Comparison of ENCODE assay signal across 8 mouse cellular contexts in the genomic region with DNA sequence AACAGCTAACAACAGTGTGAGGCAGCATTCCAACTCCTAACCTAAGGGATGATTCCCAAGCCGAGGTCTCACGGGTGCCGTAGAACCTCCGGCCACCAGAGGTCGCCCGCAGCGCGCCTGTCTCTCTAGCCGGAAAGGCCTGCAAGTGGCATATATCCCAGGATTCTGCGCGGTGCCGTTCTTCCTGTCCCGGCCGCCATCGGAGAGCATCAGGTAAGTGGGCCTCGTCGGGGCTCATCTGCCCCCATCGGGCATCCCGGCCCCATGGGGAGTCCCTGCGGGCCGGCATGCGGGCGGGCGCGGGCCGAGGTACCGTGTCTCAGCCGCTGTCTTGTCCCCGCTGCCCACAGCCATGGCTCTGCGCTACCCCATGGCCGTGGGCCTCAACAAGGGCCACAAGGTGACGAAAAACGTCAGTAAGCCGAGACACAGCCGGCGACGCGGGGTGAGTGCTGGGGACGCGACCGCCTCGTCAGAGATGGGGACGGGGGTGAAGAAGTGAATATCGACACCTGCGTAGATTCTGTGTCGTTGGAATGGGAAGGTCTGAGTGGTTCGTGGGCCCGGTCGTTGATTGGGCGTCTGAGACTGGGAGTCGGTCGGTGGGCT. TPM values are rescaled to one million over a fixed set of nuclear protein-coding genes. Genes with fewer than 3 reads are reported as not detected.
DNase-seq lines count a peak whose midpoint lies in the region; ATAC-seq and TF ChIP-seq lines count a peak whose summit lies in the region.

A gene (plus strand): TSS at position 181 of the 609 bp plus-strand sequence.

- TF ChIP-seq EP300 in MEL (IDR thresholded peaks at IDR 0.05; ENCODE audit: low read depth in 1 of 2, low read length in 2 of 2): no peak
- peak; percentile 29; the same call in 1 of the 2 replicates for TF ChIP-seq EP300 in lung, postnatal 0 days (IDR thresholded peaks at IDR 0.05)

- peaks cover 32% of the 10 kb centered on the region for H3K79me2 ChIP-seq in MEL (ENCODE audit: control insufficient read depth, insufficient read depth, low read length, poor library complexity)

- no peaks in the 10 kb centered on the region for H3K27me3 ChIP-seq in MEL (ENCODE audit: control insufficient read depth in 1 of 2, insufficient read depth in 2 of 2, low read length in 2 of 2)
- H3K27me3 ChIP-seq in hindbrain, embryonic 10.5 days (ENCODE audit: insufficient read depth, poor library complexity, severe bottlenecking): no peaks in the 10 kb centered on the region
- H3K27me3 ChIP-seq in lung, postnatal 0 days (replicated peaks; ENCODE audit: insufficient read depth, low read length): no peaks in the 10 kb centered on the region

- H3K4me1 ChIP-seq in MEL (ENCODE audit: control insufficient read depth in 1 of 2, insufficient read depth in 2 of 2, low read length in 2 of 2): peaks cover 0 to 13% of the 10 kb centered on the region in 2 experiments; a peak in 2 of 4 replicates
- H3K4me1 ChIP-seq in hindbrain, embryonic 10.5 days (replicated peaks): peaks cover 67% of the 10 kb centered on the region
- H3K4me1 ChIP-seq in lung, postnatal 0 days (ENCODE audit: insufficient read depth, low read depth, low read length): peaks cover 14% of the 10 kb centered on the region

- DNase-seq in MEL (ENCODE audit: low read depth, low spot score): peak; percentile 94
- peak; percentile 97 for DNase-seq in cerebellum, adult 8-10 months
- peak; percentile 95 for DNase-seq in hindbrain, embryonic 10.5 days (ENCODE audit: low spot score)
- DNase-seq in layer of hippocampus, adult 9-11 months: peak; percentile 96
- peak; percentile 95 for DNase-seq in lung, postnatal 0 days (ENCODE audit: low spot score)
- peak; percentile 98 for DNase-seq in ovary, postnatal 14 days (ENCODE audit: low spot score)
- DNase-seq in thymus, postnatal 14 days: peak; percentile 93

- H3K27ac ChIP-seq in MEL (ENCODE audit: control insufficient read depth, low read depth, low read length): peak within 1 kb of the TSS; percentile 78
- peak within 1 kb of the TSS; percentile 95 for H3K27ac ChIP-seq in hindbrain, embryonic 10.5 days
- H3K27ac ChIP-seq in lung, postnatal 0 days (ENCODE audit: low read length): peak within 1 kb of the TSS; percentile 90

- peak within 1 kb of the TSS; percentile 77 for H3K9ac ChIP-seq in MEL (ENCODE audit: control insufficient read depth, low read depth, low read length, poor library complexity, severe bottlenecking)
- H3K9ac ChIP-seq in lung, postnatal 0 days (replicated peaks; ENCODE audit: low read depth): peak within 1 kb of the TSS; percentile 72

- H3K4me2 ChIP-seq in lung, postnatal 0 days (replicated peaks; ENCODE audit: low read depth, low read length): peak within 1 kb of the TSS; percentile 74

- peaks cover 2 to 4% of the 10 kb centered on the region in 2 experiments; a peak in 3 of 4 replicates for H3K36me3 ChIP-seq in MEL (ENCODE audit: control insufficient read depth in 1 of 2, insufficient read depth in 2 of 2, low read length in 2 of 2)
- H3K36me3 ChIP-seq in hindbrain, embryonic 10.5 days: peaks cover 45% of the 10 kb centered on the region
- peaks cover 5% of the 10 kb centered on the region; the same call in 1 of the 2 replicates for H3K36me3 ChIP-seq in lung, postnatal 0 days (ENCODE audit: insufficient read depth, low read length)

- peak; percentile 86 to 90 for TF ChIP-seq POLR2A in MEL (IDR thresholded peaks at IDR 0.05; ENCODE audit: control insufficient read depth in 1 of 2, insufficient read depth in 1 of 2, low read depth in 1 of 2, low read length in 2 of 2, poor library complexity in 1 of 2)

- WGBS in hindbrain, embryonic 10.5 days: under 1% methylated on average over 52 of the region's 52 CpGs
- under 1% methylated on average over 52 of the region's 52 CpGs for WGBS in lung, postnatal 0 days

- ATAC-seq in frontal cortex, adult (ENCODE audit: low TSS enrichment): peak; percentile 45
- peak; percentile 61 for ATAC-seq in lung, postnatal 0 days

- no peaks in the 10 kb centered on the region for H3K9me3 ChIP-seq in MEL (replicated peaks; ENCODE audit: insufficient read depth, low read length)
- no peaks in the 10 kb centered on the region for H3K9me3 ChIP-seq in hindbrain, embryonic 10.5 days
- H3K9me3 ChIP-seq in lung, postnatal 0 days (ENCODE audit: low read length): no peaks in the 10 kb centered on the region

- TF ChIP-seq CTCF in MEL (IDR thresholded peaks at IDR 0.05 in 2 of 3, conservative IDR thresholded peaks at IDR 0.05 in 1 of 3; ENCODE audit: control insufficient read depth in 1 of 3, insufficient read depth in 1 of 3, low read depth in 2 of 3, low read length in 3 of 3, poor library complexity in 1 of 3, severe bottlenecking in 1 of 3): peak; percentile 87 to 98 (median 91)
- TF ChIP-seq CTCF in lung, postnatal 0 days (IDR thresholded peaks at IDR 0.05): peak; percentile 98

- no peak for TF ChIP-seq RAD21 in MEL (IDR thresholded peaks at IDR 0.05; ENCODE audit: low read depth, low read length)

- H3K4me3 ChIP-seq in MEL (ENCODE audit: control insufficient read depth in 1 of 2, insufficient read depth in 1 of 2, low read depth in 2 of 2, low read length in 2 of 2): peak within 1 kb of the TSS; percentile 66 to 68
- H3K4me3 ChIP-seq in hindbrain, embryonic 10.5 days: peak within 1 kb of the TSS; percentile 87
- H3K4me3 ChIP-seq in lung, postnatal 0 days (ENCODE audit: low read depth, low read length): peak within 1 kb of the TSS; percentile 65

TF ChIP-seq in MEL, 35 proteins besides CTCF, POLR2A, EP300 and RAD21:
- TF ChIP-seq NRF1 (IDR thresholded peaks at IDR 0.05; ENCODE audit: insufficient read depth, low read depth, low read length, poor library complexity, severe bottlenecking) (peak; percentile 76), SMC3 (IDR thresholded peaks at IDR 0.05; ENCODE audit: low read depth, low read length) (no peak), ELF1 (IDR thresholded peaks at IDR 0.05; ENCODE audit: low read depth, low read length) (peak; percentile 88), MXI1 (IDR thresholded peaks at IDR 0.05; ENCODE audit: low read depth, low read length) (no peak), CHD2 (IDR thresholded peaks at IDR 0.05; ENCODE audit: low read length) (no peak), POLR2AphosphoS2 (IDR thresholded peaks at IDR 0.05; ENCODE audit: low read length) (peak; percentile 70; the same call in 1 of the 2 replicates), ZNF384 (IDR thresholded peaks at IDR 0.05; ENCODE audit: low read depth, low read length) (no peak), ZMIZ1 (IDR thresholded peaks at IDR 0.05; ENCODE audit: low read depth, low read length) (no peak; the same call in 1 of the 2 replicates), MAZ (IDR thresholded peaks at IDR 0.05; ENCODE audit: low read depth, low read length) (no peak), SIN3A (IDR thresholded peaks at IDR 0.05; ENCODE audit: low read length) (peak; percentile 90), MEF2A (IDR thresholded peaks at IDR 0.05; ENCODE audit: extremely low read depth, insufficient replicate concordance, low read depth, low read length, poor library complexity, severe bottlenecking) (no peak), MAFK (IDR thresholded peaks at IDR 0.05; ENCODE audit: borderline replicate concordance, low read depth, low read length) (no peak), NELFE (IDR thresholded peaks at IDR 0.05; ENCODE audit: low read depth, low read length) (peak; percentile 94), USF1 (IDR thresholded peaks at IDR 0.05; ENCODE audit: low read depth, low read length) (no peak), CHD1 (IDR thresholded peaks at IDR 0.05; ENCODE audit: low read depth, low read length) (no peak), BHLHE40 (IDR thresholded peaks at IDR 0.05; ENCODE audit: borderline replicate concordance, low read depth, low read length) (no peak), HCFC1 (IDR thresholded peaks at IDR 0.05; ENCODE audit: low read depth, low read length) (peak; percentile 94), UBTF (IDR thresholded peaks at IDR 0.05; ENCODE audit: borderline replicate concordance, insufficient read depth, low read depth, low read length) (no peak), MAX (IDR thresholded peaks at IDR 0.05; ENCODE audit: low read length) (no peak), JUND (IDR thresholded peaks at IDR 0.05; ENCODE audit: low read depth, low read length) (no peak), GABPA (IDR thresholded peaks at IDR 0.05; ENCODE audit: low read depth, low read length) (peak; percentile 81; the same call in 1 of the 2 replicates), KAT2A (conservative IDR thresholded peaks at IDR 0.05; ENCODE audit: low read depth, low read length) (peak; percentile 88), MYB (IDR thresholded peaks at IDR 0.05; ENCODE audit: low read depth, low read length) (no peak), ZKSCAN1 (IDR thresholded peaks at IDR 0.05; ENCODE audit: low read depth, low read length) (no peak), ZC3H11A (IDR thresholded peaks at IDR 0.05; ENCODE audit: low read depth, low read length) (no peak), POLR2AphosphoS5 (IDR thresholded peaks at IDR 0.05; ENCODE audit: borderline replicate concordance, low read depth, low read length) (no peak; the same call in 1 of the 2 replicates), ETS1 (IDR thresholded peaks at IDR 0.05; ENCODE audit: low read depth, low read length) (no peak), TCF12 (IDR thresholded peaks at IDR 0.05; ENCODE audit: low read depth, low read length) (peak; percentile 77), E2F4 (IDR thresholded peaks at IDR 0.05; ENCODE audit: borderline replicate concordance, low read depth, low read length) (no peak), GATA1 (IDR thresholded peaks at IDR 0.05; ENCODE audit: low read depth, low read length) (no peak), MYC (IDR thresholded peaks at IDR 0.05; ENCODE audit: low read depth, low read length) (peak; percentile 77), RCOR1 (IDR thresholded peaks at IDR 0.05; ENCODE audit: low read depth, low read length) (no peak), USF2 (IDR thresholded peaks at IDR 0.05; ENCODE audit: borderline replicate concordance in 1 of 2, insufficient read depth in 1 of 2, low read depth in 1 of 2, low read length in 2 of 2) (no peak), TAL1 (IDR thresholded peaks at IDR 0.05; ENCODE audit: low read length) (no peak), TBP (IDR thresholded peaks at IDR 0.05; ENCODE audit: low read depth, low read length) (peak; percentile 97)

RNA-seq across cellular contexts. Expression of the gene that starts here (rescaled TPM):
- total RNA-seq in MEL (2012; rRNA removed): 3,804 and 3,914 TPM in 2 replicates
- polyA plus RNA-seq in MEL (2012; ENCODE audit: insufficient read depth in 1 of 2, insufficient read length in 2 of 2, low read depth in 1 of 2, low replicate concordance in 2 of 2, missing spikeins in 1 of 2): 1,000 to 10,000 TPM in 1 of 2 experiments, not detected in 1; 2,385 TPM
- 1,369 and 1,471 TPM in 2 replicates for polyA plus RNA-seq in hindbrain, embryonic 10.5 days (2016; fragmentation: Nextera tagmentation; extraction: Ambion mirVana)
- polyA plus RNA-seq in lung, postnatal 0 days (2015; fragmentation: Nextera tagmentation; extraction: Ambion mirVana): 1,643 and 1,764 TPM in 2 replicates

Comparison
In these comparisons a context has a peak if more than half of its experiments do, and no peak if none do; other contexts are left out.
1. Peak in every context shown above with its lines: DNase-seq, ATAC-seq, H3K4me3 ChIP-seq and H3K27ac ChIP-seq.